Mouse (Mus musculus): ENCODE data around the gene Fbxo44. TPM values are rescaled to one million over a fixed set of nuclear protein-coding genes. Genes with fewer than 3 reads are reported as not detected.
A peak's percentile ranks its signal among the peaks of the same experiment; 100 is the strongest.

The Fbxo44 gene
- polyA plus RNA-seq, 1 experiment from 2014 or later, result 4.1 TPM

- Histone ChIP-seq H3K27me3 (ENCODE audit: control insufficient read depth, insufficient read depth, low read length) (peaks cover 24% of the 10 kb centered on the region), H3K36me3 (ENCODE audit: control insufficient read depth, insufficient read depth, low read length) (no peaks in the 10 kb centered on the region), H3K27ac (replicated peaks) (no peak overlapping the region)
Observed at GRCm38 (mm10) chr4:148164461-148164860, 4.2 kb upstream of the Fbxo44 start.

GRCm38 (mm10) chr4:148164002-148164439, 3.7 kb upstream of the Fbxo44 start:
- peak overlapping the region; percentile 45 for H3K4me2 ChIP-seq (replicated peaks; ENCODE audit: low read depth)
- TF ChIP-seq CTCF (IDR thresholded peaks at IDR 0.05; ENCODE audit: low read depth), result peak; percentile 89
- no peak for TF ChIP-seq EP300 (optimal IDR thresholded peaks at IDR 0.05)
- H3K27ac ChIP-seq (replicated peaks), result no peak overlapping the region
- no peaks in the 10 kb centered on the region for H3K36me3 ChIP-seq (ENCODE audit: control insufficient read depth, insufficient read depth, low read length)
- no peaks in the 10 kb centered on the region for H3K4me1 ChIP-seq (replicated peaks; ENCODE audit: control insufficient read depth, insufficient read depth)
- H3K9me3 ChIP-seq (ENCODE audit: control insufficient read depth, low read length), result no peaks in the 10 kb centered on the region
- ATAC-seq (ENCODE audit: low FRiP score, low TSS enrichment), result peak; percentile 77
- H3K4me3 ChIP-seq (ENCODE audit: low read depth, low read length), result peak overlapping the region; percentile 25; the same call in 1 of the 2 replicates
- peak; percentile 89 for DNase-seq (ENCODE audit: low spot score)
- WGBS, result under 1% methylated on average over 29 of the region's 29 CpGs
- H3K27me3 ChIP-seq (ENCODE audit: control insufficient read depth, insufficient read depth, low read length), result peaks cover 24% of the 10 kb centered on the region
- no peak overlapping the region for H3K9ac ChIP-seq (ENCODE audit: low read length)

More at GRCm38 (mm10) chr4:148164461-148164860, 4.2 kb upstream of the Fbxo44 start:
- ATAC-seq (ENCODE audit: low FRiP score, low TSS enrichment) (no peak), DNase-seq (ENCODE audit: low spot score) (no peak)
- H3K9ac ChIP-seq (ENCODE audit: low read length), result no peak overlapping the region
- WGBS, result 2% methylated on average over 16 of the region's 16 CpGs
- peak overlapping the region; percentile 45; the same call in 1 of the 2 replicates for H3K4me2 ChIP-seq (replicated peaks; ENCODE audit: low read depth)
- no peaks in the 10 kb centered on the region for H3K4me1 ChIP-seq (replicated peaks; ENCODE audit: control insufficient read depth, insufficient read depth)
- H3K4me3 ChIP-seq (ENCODE audit: low read depth, low read length), result no peak overlapping the region
- no peaks in the 10 kb centered on the region for H3K9me3 ChIP-seq (ENCODE audit: control insufficient read depth, low read length)
- TF ChIP-seq CTCF (IDR thresholded peaks at IDR 0.05; ENCODE audit: low read depth), result no peak

- Histone ChIP-seq H3K4me1 (replicated peaks; ENCODE audit: control insufficient read depth, insufficient read depth) (no peaks in the 10 kb centered on the region), H3K9ac (ENCODE audit: low read length) (peak overlapping the region; percentile 71), H3K4me2 (replicated peaks; ENCODE audit: low read depth) (peak overlapping the region; percentile 99), H3K27ac (replicated peaks) (peak overlapping the region; percentile 35; the same call in 1 of the 2 replicates), H3K9me3 (ENCODE audit: control insufficient read depth, low read length) (no peaks in the 10 kb centered on the region), H3K27me3 (ENCODE audit: control insufficient read depth, insufficient read depth, low read length) (peaks cover 9% of the 10 kb centered on the region; the same call in 1 of the 2 replicates), H3K36me3 (ENCODE audit: control insufficient read depth, insufficient read depth, low read length) (no peaks in the 10 kb centered on the region), H3K4me3 (ENCODE audit: low read depth, low read length) (peak overlapping the region; percentile 59)
- under 1% methylated on average over 40 of the region's 55 CpGs for WGBS
- TF ChIP-seq EP300 (optimal IDR thresholded peaks at IDR 0.05) (no peak), CTCF (IDR thresholded peaks at IDR 0.05; ENCODE audit: low read depth) (peak; percentile 49)
- DNase-seq (ENCODE audit: low spot score), result peak; percentile 94
- peak; percentile 89 for ATAC-seq (ENCODE audit: low FRiP score, low TSS enrichment)
Observed at GRCm38 (mm10) chr4:148159544-148160435, 492 bp downstream of the Fbxo44 start.

GRCm38 (mm10) chr4:148158436-148159348, 1.6 kb downstream of the Fbxo44 start:
- H3K4me1 ChIP-seq (replicated peaks; ENCODE audit: control insufficient read depth, insufficient read depth), result no peaks in the 10 kb centered on the region
- peak overlapping the region; percentile 99 for H3K4me2 ChIP-seq (replicated peaks; ENCODE audit: low read depth)
- peak overlapping the region; percentile 71 for H3K9ac ChIP-seq (ENCODE audit: low read length)
- no peak for DNase-seq (ENCODE audit: low spot score)
- peaks cover 7% of the 10 kb centered on the region; the same call in 1 of the 2 replicates for H3K27me3 ChIP-seq (ENCODE audit: control insufficient read depth, insufficient read depth, low read length)
- TF ChIP-seq CTCF (IDR thresholded peaks at IDR 0.05; ENCODE audit: low read depth), result no peak
- TF ChIP-seq EP300 (optimal IDR thresholded peaks at IDR 0.05), result no peak
- H3K4me3 ChIP-seq (ENCODE audit: low read depth, low read length), result peak overlapping the region; percentile 59
- ATAC-seq (ENCODE audit: low FRiP score, low TSS enrichment), result no peak
- no peaks in the 10 kb centered on the region for H3K36me3 ChIP-seq (ENCODE audit: control insufficient read depth, insufficient read depth, low read length)
- WGBS, result 45% methylated on average over 27 of the region's 27 CpGs
- no peaks in the 10 kb centered on the region for H3K9me3 ChIP-seq (ENCODE audit: control insufficient read depth, low read length)
- no peak overlapping the region for H3K27ac ChIP-seq (replicated peaks)

GRCm38 (mm10) chr4:148154982-148155381, 5.3 kb downstream of the Fbxo44 start:
- Histone ChIP-seq H3K9me3 (ENCODE audit: control insufficient read depth, low read length) (no peaks in the 10 kb centered on the region), H3K4me1 (replicated peaks; ENCODE audit: control insufficient read depth, insufficient read depth) (no peaks in the 10 kb centered on the region), H3K4me2 (replicated peaks; ENCODE audit: low read depth) (no peak overlapping the region), H3K27ac (replicated peaks) (no peak overlapping the region), H3K9ac (ENCODE audit: low read length) (no peak overlapping the region), H3K27me3 (ENCODE audit: control insufficient read depth, insufficient read depth, low read length) (no peaks in the 10 kb centered on the region), H3K4me3 (ENCODE audit: low read depth, low read length) (no peak overlapping the region), H3K36me3 (ENCODE audit: control insufficient read depth, insufficient read depth, low read length) (no peaks in the 10 kb centered on the region)
- no peak for ATAC-seq (ENCODE audit: low FRiP score, low TSS enrichment)
- 47% methylated on average over 3 of the region's 3 CpGs for WGBS
- TF ChIP-seq EP300 (optimal IDR thresholded peaks at IDR 0.05) (no peak), CTCF (IDR thresholded peaks at IDR 0.05; ENCODE audit: low read depth) (peak; percentile 70)
- DNase-seq (ENCODE audit: low spot score), result no peak
